Mouse (Mus musculus): ENCODE data around the gene Ch25h. TPM values are rescaled to one million over a fixed set of nuclear protein-coding genes. Genes with fewer than 3 reads are reported as not detected.

The Ch25h gene
- total and polyA plus RNA-seq, 3 experiments, result not detected

- Histone ChIP-seq H3K9ac (ENCODE audit: insufficient read depth, low read depth) (no peak overlapping the region), H3K27ac (ENCODE audit: insufficient read depth, low read depth) (no peak overlapping the region), H3K4me2 (ENCODE audit: insufficient read depth, low read depth, poor library complexity, severe bottlenecking) (no peak overlapping the region), H3K4me1 (ENCODE audit: control insufficient read depth in 1 of 2, insufficient read depth in 2 of 2) (peaks cover 8 to 43% of the 10 kb centered on the region in 2 experiments; a peak in 3 of 4 replicates), H3K36me3 (replicated peaks in 1 of 2; ENCODE audit: control insufficient read depth in 1 of 2, insufficient read depth in 1 of 2, low read length in 1 of 2) (peaks cover 15 to 60% of the 10 kb centered on the region in 2 experiments), H3K4me3 (replicated peaks in 1 of 3; ENCODE audit: low read depth in 2 of 3, low read length in 2 of 3, poor library complexity in 1 of 3) (no peak overlapping the region), H3K9me3 (replicated peaks; ENCODE audit: low read length) (no peaks in the 10 kb centered on the region), H3K27me3 (replicated peaks) (no peaks in the 10 kb centered on the region), H3K79me2 (replicated peaks; ENCODE audit: control insufficient read depth, extremely low read depth, insufficient read depth, poor library complexity, severe bottlenecking) (no peaks in the 10 kb centered on the region)
- in situ Hi-C loops (cut with MboI; ENCODE audit: low pct_ligation_motif_present, low pct_unique_long_range_greater_than_20kb, low sequenced_read_pairs) (no loop called here), dilution Hi-C loops (cut with MboI; ENCODE audit: extremely low pct_ligation_motif_present, extremely low pct_unique_long_range_greater_than_20kb, low sequenced_read_pairs) (no loop called here)
- no peak for DNase-seq (ENCODE audit: extremely low read depth)
- TF ChIP-seq MXI1 (IDR thresholded peaks at IDR 0.05; ENCODE audit: low read depth, low read length) (no peak), MAX (IDR thresholded peaks at IDR 0.05; ENCODE audit: low read length) (no peak), CHD2 (IDR thresholded peaks at IDR 0.05; ENCODE audit: low read length) (no peak), ZC3H11A (IDR thresholded peaks at IDR 0.05; ENCODE audit: low read depth, low read length) (no peak), ZMIZ1 (IDR thresholded peaks at IDR 0.05; ENCODE audit: low read depth, low read length) (no peak), NRF1 (IDR thresholded peaks at IDR 0.05; ENCODE audit: low read depth, low read length) (no peak), CHD1 (IDR thresholded peaks at IDR 0.05; ENCODE audit: low read depth, low read length) (no peak), IRF4 (IDR thresholded peaks at IDR 0.05; ENCODE audit: low read depth, low read length) (no peak)
Observed at GRCm38 (mm10) chr19:34510717-34511116, 35.8 kb upstream of the Ch25h start.

GRCm38 (mm10) chr19:34505161-34505721 is 30.3 kb upstream of the Ch25h start:
- no peak for TF ChIP-seq MEF2A (IDR thresholded peaks at IDR 0.05; ENCODE audit: borderline replicate concordance, low read depth, low read length)
- TF ChIP-seq RCOR1 (conservative IDR thresholded peaks at IDR 0.05; ENCODE audit: low read depth, low read length), result no peak
- TF ChIP-seq IRF4 (IDR thresholded peaks at IDR 0.05; ENCODE audit: low read depth, low read length), result no peak
- TF ChIP-seq CTCF (conservative IDR thresholded peaks at IDR 0.05 in 1 of 2, IDR thresholded peaks at IDR 0.05 in 1 of 2; ENCODE audit: low read depth in 2 of 2, low read length in 2 of 2), result no peak
- TF ChIP-seq ZMIZ1 (IDR thresholded peaks at IDR 0.05; ENCODE audit: low read depth, low read length), result no peak
- no peak for TF ChIP-seq ZKSCAN1 (IDR thresholded peaks at IDR 0.05; ENCODE audit: borderline replicate concordance, low read depth, low read length)
- TF ChIP-seq BHLHE40 (IDR thresholded peaks at IDR 0.05; ENCODE audit: low read depth, low read length), result no peak
- TF ChIP-seq UBTF (IDR thresholded peaks at IDR 0.05; ENCODE audit: low read depth, low read length), result no peak
- TF ChIP-seq ZC3H11A (IDR thresholded peaks at IDR 0.05; ENCODE audit: low read depth, low read length), result no peak
- no peak for TF ChIP-seq PAX5 (IDR thresholded peaks at IDR 0.05; ENCODE audit: low read length)
- no peak for TF ChIP-seq GABPA (IDR thresholded peaks at IDR 0.05; ENCODE audit: insufficient replicate concordance, low read depth, low read length)
- no peak for TF ChIP-seq JUND (conservative IDR thresholded peaks at IDR 0.05; ENCODE audit: low read depth, low read length)
- no peak for TF ChIP-seq USF1 (IDR thresholded peaks at IDR 0.05; ENCODE audit: low read depth, low read length)
- no peak for TF ChIP-seq MYC (IDR thresholded peaks at IDR 0.05; ENCODE audit: low read depth, low read length)
- TF ChIP-seq MAFK (IDR thresholded peaks at IDR 0.05; ENCODE audit: insufficient replicate concordance, low read length), result no peak
- no peak for TF ChIP-seq MAX (IDR thresholded peaks at IDR 0.05; ENCODE audit: low read length)
- TF ChIP-seq SMC3 (IDR thresholded peaks at IDR 0.05; ENCODE audit: low read depth, low read length), result no peak
- no peak for TF ChIP-seq NRF1 (IDR thresholded peaks at IDR 0.05; ENCODE audit: low read depth, low read length)

More at GRCm38 (mm10) chr19:34505161-34505721, 30.3 kb upstream of the Ch25h start:
- H3K4me1 ChIP-seq (ENCODE audit: control insufficient read depth in 1 of 2, insufficient read depth in 2 of 2), result peaks cover 4 to 27% of the 10 kb centered on the region in 2 experiments; a peak in 2 of 4 replicates
- no peak overlapping the region for H3K27ac ChIP-seq (ENCODE audit: insufficient read depth, low read depth)
- H3K9me3 ChIP-seq (replicated peaks; ENCODE audit: low read length), result no peaks in the 10 kb centered on the region
- no peak overlapping the region for H3K4me2 ChIP-seq (ENCODE audit: insufficient read depth, low read depth, poor library complexity, severe bottlenecking)
- dilution Hi-C loops (cut with MboI; ENCODE audit: extremely low pct_ligation_motif_present, extremely low pct_unique_long_range_greater_than_20kb, low sequenced_read_pairs) (no loop called here), in situ Hi-C loops (cut with MboI; ENCODE audit: low pct_ligation_motif_present, low pct_unique_long_range_greater_than_20kb, low sequenced_read_pairs) (no loop called here)
- H3K4me3 ChIP-seq (replicated peaks in 1 of 3; ENCODE audit: low read depth in 2 of 3, low read length in 2 of 3, poor library complexity in 1 of 3), result no peak overlapping the region
- no peaks in the 10 kb centered on the region for H3K79me2 ChIP-seq (replicated peaks; ENCODE audit: control insufficient read depth, extremely low read depth, insufficient read depth, poor library complexity, severe bottlenecking)
- no peak overlapping the region for H3K9ac ChIP-seq (ENCODE audit: insufficient read depth, low read depth)
- peaks cover 22 to 75% of the 10 kb centered on the region in 2 experiments for H3K36me3 ChIP-seq (replicated peaks in 1 of 2; ENCODE audit: control insufficient read depth in 1 of 2, insufficient read depth in 1 of 2, low read length in 1 of 2)
- no peak for DNase-seq (ENCODE audit: extremely low read depth)
- no peaks in the 10 kb centered on the region for H3K27me3 ChIP-seq (replicated peaks)

Data from CH12.LX (cell line).